Mouse (Mus musculus): Measurements from ENCODE around the gene Tyk2.

The Tyk2 gene

GRCm38 (mm10) chr9:21107607-21108237 lies 23.3 kb downstream of the Tyk2 start:
- no peak for DNase-seq

DNA sequence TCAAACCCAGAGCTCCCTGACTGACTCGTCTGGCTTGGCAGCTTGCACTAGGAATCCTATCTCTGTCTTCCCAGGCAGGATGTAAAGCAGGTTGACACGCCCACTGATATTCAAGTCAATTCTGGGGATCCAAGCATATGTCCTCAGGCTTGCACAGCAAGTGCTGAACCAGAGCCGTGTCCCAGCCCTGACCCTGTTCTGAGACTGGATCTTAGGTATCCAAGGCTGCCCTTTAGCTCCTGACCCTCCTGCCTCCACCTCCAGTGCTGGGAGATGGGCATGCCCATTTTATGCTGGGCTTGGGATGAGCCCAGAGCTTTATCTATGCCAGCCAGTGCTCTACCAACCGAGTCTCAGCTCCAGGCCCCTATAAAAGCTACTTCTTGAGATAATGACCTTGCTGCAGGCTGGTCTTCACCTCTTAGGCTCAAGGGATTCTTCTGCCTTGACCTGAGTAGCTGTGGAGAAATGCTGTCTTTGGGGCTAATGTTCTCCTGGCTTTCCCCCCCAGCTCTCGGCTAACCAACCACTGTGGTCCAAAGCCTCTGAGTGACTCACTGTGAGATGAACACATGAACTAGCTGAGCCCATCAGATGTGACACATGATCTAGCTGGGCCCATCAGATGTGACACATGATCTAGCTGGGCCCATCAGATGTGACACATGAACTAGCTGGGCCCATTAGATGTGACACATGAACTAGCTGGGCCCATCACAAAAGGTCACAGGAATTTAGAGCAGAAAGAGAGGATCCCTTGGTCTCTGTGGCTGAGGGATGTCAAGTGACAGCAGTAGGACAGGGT lies 25.1 kb downstream of the Tyk2 start:
- no peak for DNase-seq

DNA sequence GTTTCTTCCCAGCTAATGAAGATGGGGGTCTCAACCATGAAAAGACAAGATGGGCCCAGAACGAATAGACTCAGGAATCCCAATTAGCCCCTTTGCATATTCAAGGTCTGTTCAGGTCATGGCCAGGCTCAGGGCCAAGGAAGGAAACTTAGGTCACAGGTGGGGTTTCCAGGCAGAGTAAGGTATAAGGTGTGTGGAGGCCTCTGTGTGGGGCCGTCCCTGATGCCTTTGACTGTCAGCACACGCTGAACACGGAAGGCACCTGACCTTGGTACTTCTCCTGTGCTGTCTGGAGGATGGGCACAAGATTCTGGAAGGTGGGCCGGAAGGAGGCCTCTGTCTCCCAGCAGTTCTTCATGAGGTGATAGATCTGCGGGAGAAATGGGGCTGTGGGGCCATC lies 26.2 kb downstream of the Tyk2 start:
- no peak for DNase-seq

- DNase-seq, result peak; percentile 15
Observed at GRCm38 (mm10) chr9:21102076-21102475, 29.0 kb downstream of the Tyk2 start.

- DNase-seq, result no peak
Observed at GRCm38 (mm10) chr9:21100447-21101161, 30.4 kb downstream of the Tyk2 start.

- DNase-seq, result no peak
Observed at GRCm38 (mm10) chr9:21097793-21098192, 33.2 kb downstream of the Tyk2 start.

GRCm38 (mm10) chr9:21095958-21096357 lies 35.1 kb downstream of the Tyk2 start:
- DNase-seq, result no peak

DNA sequence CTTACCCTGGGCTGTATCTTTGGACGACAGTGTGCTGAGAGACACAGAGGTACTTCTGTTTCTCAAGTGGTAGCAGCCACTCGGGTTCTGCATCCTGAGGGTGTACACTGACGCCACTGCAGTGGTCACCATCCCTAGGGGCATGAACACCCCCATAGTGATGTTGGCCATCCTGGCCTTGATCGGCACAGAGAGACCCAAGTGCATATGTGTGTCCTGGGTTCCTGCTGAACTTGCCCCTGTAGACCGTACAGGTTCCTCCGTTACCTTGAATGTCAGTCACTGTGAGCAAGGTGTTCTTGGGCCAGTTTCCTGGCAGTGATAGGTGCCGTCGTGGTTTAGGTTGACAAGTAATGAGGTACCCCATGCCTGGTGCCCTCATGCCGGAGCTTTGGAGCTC lies 37.6 kb downstream of the Tyk2 start:
- DNase-seq, result no peak

DNA sequence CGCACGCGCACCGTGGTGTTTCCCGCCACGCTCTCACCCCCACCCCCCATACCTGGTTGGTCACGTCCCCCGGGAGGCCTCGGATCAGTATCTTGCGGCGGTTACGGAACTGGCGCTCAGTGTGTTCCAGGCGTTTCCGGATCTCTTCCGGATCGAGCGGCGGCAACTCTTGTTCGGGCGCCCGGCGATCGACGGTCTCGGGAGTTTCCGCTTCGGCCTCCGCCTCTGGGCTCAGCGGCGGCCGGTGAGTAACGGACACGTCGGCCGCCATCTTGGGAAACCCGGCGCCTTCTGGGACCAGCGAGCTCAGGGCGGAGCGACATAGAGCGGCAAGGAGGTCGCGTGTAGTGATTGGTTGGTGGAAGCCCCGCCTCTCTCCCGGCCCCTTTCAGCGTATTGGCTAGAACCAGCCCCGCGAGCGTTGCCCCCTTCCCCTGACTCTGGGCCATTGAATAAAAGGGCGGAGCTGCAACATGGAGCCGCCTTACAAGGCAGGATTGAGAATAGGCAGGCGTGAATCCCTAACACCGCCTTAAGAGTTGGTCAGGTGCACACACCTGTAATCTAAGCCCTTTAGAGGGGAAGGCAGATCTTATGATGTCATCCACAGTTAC lies 39.2 kb downstream of the Tyk2 start, which contains the start of the genes Gm38431 and Raver1:
Gene Gm38431, minus strand, starts transcription at position 291 of the 614 bp plus-strand sequence.
Gene Raver1, minus strand, starts transcription at position 302 of the 614 bp plus-strand sequence.
- DNase-seq, result peak; percentile 99

DNA sequence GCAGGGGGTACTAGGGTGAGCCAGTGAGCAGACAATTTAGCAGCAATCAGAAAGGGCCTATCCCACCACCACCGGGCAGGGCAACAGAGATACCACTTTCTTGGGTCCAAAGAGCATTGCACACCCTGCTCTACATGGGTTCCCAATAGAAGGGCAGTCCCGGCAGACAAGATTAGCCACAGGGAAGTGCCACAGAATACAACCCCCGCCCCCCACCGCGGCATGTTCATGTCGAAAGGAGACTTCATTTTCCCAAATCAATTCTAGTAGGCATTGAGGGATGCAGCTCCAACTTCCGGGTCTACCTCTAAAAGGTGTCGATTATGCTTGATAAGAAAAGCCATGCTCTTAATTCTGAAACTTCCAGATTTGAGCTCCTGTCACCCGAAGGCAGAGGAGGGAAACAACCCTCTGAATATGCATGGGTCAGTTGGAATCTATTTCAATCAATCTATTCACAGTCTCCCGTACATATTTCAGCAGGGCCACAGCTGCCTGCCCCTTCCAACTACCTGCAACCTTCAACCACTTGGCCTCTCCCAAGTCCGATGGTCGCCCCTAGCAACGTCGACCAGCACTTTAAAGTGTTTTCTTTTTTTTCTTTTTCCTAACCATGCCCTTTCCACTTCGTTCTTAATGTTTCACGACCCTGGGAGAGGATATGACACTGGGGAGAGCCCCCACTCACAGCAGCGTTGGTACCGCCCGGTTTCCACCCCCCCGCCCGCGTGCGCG lies 39.9 kb downstream of the Tyk2 start:
- no peak for DNase-seq

DNA sequence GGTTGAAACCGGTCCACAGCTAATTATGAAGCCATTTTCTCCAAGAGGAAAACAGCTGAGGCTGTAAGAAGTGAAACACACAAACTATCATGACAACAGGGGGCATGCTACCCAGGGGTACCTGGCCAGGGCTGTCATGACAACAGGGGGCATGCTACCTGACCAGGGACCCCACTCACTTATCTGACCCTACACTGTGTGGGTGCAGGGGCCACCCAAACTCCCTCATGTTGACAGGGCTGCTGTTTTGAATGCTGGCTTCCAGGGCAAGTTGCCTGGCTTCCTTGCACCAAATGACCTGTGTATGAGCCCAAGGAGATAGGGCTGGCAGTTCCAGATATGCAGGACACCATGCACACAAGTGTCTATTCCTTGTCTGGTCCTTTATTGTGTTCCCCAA lies 40.5 kb downstream of the Tyk2 start:
- DNase-seq, result no peak

- no peak for DNase-seq
Observed at GRCm38 (mm10) chr9:21083324-21083723, 47.7 kb downstream of the Tyk2 start.

DNA sequence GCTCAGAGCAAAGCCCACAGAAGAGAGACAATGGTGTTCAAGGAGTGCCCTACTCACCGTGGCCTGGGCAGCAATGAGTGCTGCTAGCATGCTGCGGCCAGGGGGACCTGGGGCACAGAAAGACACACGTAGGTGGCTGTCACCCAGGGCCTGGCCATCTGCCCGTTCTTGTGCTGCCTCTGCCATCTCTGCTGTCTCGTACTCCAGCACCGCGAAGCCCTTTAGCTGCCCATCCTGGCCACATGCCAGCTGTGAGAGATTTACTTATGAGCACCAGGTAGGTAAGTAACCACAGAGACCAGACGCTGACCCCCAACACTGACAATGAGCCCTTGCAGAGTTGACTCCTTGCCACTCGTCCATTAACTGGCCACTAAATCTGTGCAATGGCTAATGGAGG lies 49.9 kb downstream of the Tyk2 start:
- no peak for DNase-seq

DNA sequence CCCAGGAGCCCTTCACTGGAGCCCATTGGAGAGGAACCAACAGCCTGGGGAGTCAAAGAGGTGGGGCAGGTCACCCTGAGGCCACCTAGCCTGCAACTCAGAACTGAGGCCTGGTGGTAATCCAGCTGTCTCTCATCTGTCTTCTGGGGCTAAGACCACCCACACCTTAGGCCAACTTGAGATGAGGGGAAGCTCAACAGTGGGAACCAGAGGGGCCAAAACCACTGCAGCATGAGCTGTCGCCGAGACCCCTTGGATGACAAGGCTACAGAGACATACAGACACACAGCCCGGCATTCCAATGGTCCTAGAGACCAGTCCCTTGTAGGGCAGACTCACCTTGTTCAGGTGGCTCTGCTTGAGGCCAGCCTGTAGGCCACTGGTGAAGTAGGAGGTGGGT lies 55.4 kb downstream of the Tyk2 start:
- no peak for DNase-seq

- DNase-seq, result no peak
Observed at GRCm38 (mm10) chr9:21074173-21074572, 56.9 kb downstream of the Tyk2 start.

DNA sequence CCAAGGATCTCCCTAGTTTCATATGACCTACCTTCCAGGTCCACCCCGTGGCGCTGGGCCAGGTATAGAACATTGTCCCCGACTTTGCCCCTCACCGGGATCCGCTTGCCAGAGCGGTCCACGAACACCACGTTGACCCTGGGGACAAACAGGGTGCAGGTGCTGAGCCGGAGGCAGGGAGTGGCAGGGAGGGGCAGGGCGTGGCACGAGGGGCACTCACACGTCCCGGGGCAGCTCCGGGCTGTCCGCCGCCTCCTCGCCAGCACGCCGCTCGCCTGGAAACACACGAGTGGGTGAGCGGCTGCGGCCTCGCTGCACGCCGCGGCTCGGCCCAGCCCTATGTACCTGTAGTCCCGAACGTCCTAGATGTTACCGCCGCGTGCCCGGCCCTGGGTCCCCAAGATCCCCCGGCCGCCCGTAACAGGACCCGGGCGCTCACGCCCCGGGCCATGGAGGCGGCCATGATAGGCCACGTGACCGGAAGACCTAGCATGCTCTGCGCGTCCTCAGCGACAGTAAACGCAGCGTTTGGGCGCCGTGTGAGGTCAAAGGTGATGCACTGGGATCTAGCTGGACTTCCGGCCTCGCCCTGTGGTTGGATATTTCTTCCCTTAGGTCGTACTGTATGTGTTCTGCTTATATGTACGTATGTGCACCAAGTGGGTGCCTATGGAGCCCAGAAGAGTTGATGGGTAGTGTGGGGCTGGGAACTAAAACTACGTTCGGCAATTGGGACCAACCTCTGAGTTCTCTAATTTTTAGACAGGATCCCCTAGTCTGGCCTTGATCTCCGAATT lies 57.8 kb downstream of the Tyk2 start, which contains the start of the genes Gm49373 and Fdx1l:
Gene Gm49373, minus strand, starts transcription at position 53 of the 797 bp plus-strand sequence.
Gene Fdx1l, minus strand, starts transcription at position 571 of the 797 bp plus-strand sequence.
- peak; percentile 94 for DNase-seq

DNA sequence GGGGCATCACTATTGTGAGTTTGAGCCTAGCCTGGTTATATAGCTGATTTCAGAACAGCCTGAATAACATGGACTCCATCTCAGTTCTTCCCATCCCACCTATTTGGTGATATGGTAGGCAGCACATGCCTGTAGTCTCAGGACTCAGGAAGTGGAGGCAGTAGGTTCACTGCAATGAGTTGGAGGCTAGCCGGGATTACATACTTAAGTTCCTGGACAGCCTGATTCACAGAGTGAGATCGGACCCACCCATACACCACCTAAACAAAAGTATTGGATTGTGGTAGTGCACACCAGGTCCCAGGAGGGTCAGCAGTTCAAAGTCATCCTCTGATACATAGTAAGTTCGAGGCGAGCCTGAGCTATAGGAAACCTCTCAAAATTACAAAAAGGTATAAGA lies 58.4 kb downstream of the Tyk2 start:
- DNase-seq, result no peak

GRCm38 (mm10) chr9:21067006-21067684 lies 63.9 kb downstream of the Tyk2 start, which contains the start of gene Zglp1:
Zglp1 (minus strand) TSS chr9:21067093.
- no peak for DNase-seq

DNA sequence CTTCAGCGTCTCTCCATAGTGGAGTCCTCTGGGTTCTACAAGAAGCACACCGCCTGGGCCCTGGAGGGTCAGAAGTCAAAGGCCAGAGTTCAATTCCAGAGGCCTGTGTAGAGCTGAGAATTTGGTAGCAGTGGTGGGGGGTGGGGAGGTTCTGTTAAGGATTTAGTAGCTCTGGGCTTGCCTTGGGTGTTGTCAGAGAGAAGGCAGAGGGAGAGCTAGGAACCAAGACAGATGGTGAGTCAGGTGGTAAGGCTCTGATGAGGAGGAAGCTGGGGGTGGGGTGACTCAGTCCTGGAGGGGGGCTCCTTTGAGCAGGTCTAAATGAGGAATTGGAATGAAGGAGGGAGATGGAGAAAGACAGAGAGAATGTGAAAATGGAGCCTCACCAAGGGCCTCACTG lies 68.1 kb downstream of the Tyk2 start:
- no peak for DNase-seq

Measured in kidney, postnatal 14 days (tissue).